Mouse (Mus musculus): ENCODE measurements around the gene Adprh.

GRCm38 (mm10) chr16:38395060-38395730 lies 57.3 kb downstream of the Adprh start:
- no peak for TF ChIP-seq CHD2 (IDR thresholded peaks at IDR 0.05; ENCODE audit: low read depth, low read length)
- TF ChIP-seq HCFC1 (IDR thresholded peaks at IDR 0.05; ENCODE audit: borderline replicate concordance, insufficient read depth, low read length): no peak
- TF ChIP-seq ZNF384 (IDR thresholded peaks at IDR 0.05; ENCODE audit: low read depth, low read length): no peak

Measured in ES-E14 (cell line).